Mouse (Mus musculus): ENCODE data around the gene Hspa1l. TPM values are rescaled to one million over a fixed set of nuclear protein-coding genes. Genes with fewer than 3 reads are reported as not detected.

Gene Hspa1l
- polyA plus RNA-seq, 1 experiment from 2014 or later = 1.3 TPM

Other genes with a start within 250 kb of the Hspa1l start
- not detected in 2 replicates for gene C4b, start 228.8 kb upstream of the Hspa1l start, polyA plus RNA-seq (2014; fragmentation: Nextera tagmentation; extraction: Ambion mirVana)
- not detected in 2 replicates for gene Cyp21a1, start 168.1 kb upstream of the Hspa1l start, polyA plus RNA-seq (2014; fragmentation: Nextera tagmentation; extraction: Ambion mirVana)
- gene Stk19, start 135.8 kb upstream of the Hspa1l start, polyA plus RNA-seq (2014; fragmentation: Nextera tagmentation; extraction: Ambion mirVana) = 25.2 and 28.7 TPM in 2 replicates
- gene Dxo, start 135.7 kb upstream of the Hspa1l start, polyA plus RNA-seq (2014; fragmentation: Nextera tagmentation; extraction: Ambion mirVana) = 55.7 and 66.4 TPM in 2 replicates
- gene Skiv2l, start 122.5 kb upstream of the Hspa1l start, polyA plus RNA-seq (2014; fragmentation: Nextera tagmentation; extraction: Ambion mirVana) = 22.8 and 45.9 TPM in 2 replicates
- 107 and 119 TPM in 2 replicates for gene Nelfe, start 122.3 kb upstream of the Hspa1l start, polyA plus RNA-seq (2014; fragmentation: Nextera tagmentation; extraction: Ambion mirVana)
- 4.0 and 5.4 TPM in 2 replicates for gene Cfb, start 110.2 kb upstream of the Hspa1l start, polyA plus RNA-seq (2014; fragmentation: Nextera tagmentation; extraction: Ambion mirVana)
- 2.1 and 3.7 TPM in 2 replicates for gene Zbtb12, start 93.2 kb upstream of the Hspa1l start, polyA plus RNA-seq (2014; fragmentation: Nextera tagmentation; extraction: Ambion mirVana)
- gene Gm20547, start 90.7 kb upstream of the Hspa1l start, polyA plus RNA-seq (2014; fragmentation: Nextera tagmentation; extraction: Ambion mirVana) = not detected in 2 replicates
- 1.7 and 1.9 TPM in 2 replicates for gene C2, start 74.4 kb upstream of the Hspa1l start, polyA plus RNA-seq (2014; fragmentation: Nextera tagmentation; extraction: Ambion mirVana)
- 70.5 and 76.9 TPM in 2 replicates for gene Ehmt2, start 74.2 kb upstream of the Hspa1l start, polyA plus RNA-seq (2014; fragmentation: Nextera tagmentation; extraction: Ambion mirVana)
- 5.4 and 7.7 TPM in 2 replicates for gene Slc44a4, start 58.2 kb upstream of the Hspa1l start, polyA plus RNA-seq (2014; fragmentation: Nextera tagmentation; extraction: Ambion mirVana)
- gene Neu1, start 41.5 kb upstream of the Hspa1l start, polyA plus RNA-seq (2014; fragmentation: Nextera tagmentation; extraction: Ambion mirVana) = 19.6 and 23.2 TPM in 2 replicates
- 0.54 and 0.80 TPM in 2 replicates for gene Hspa1b, start 13.5 kb upstream of the Hspa1l start, polyA plus RNA-seq (2014; fragmentation: Nextera tagmentation; extraction: Ambion mirVana)
- not detected in 2 replicates for gene Gm20481, start 2.8 kb upstream of the Hspa1l start, polyA plus RNA-seq (2014; fragmentation: Nextera tagmentation; extraction: Ambion mirVana)
- 4.3 and 4.8 TPM in 2 replicates for gene Hspa1a, start 547 bp upstream of the Hspa1l start, polyA plus RNA-seq (2014; fragmentation: Nextera tagmentation; extraction: Ambion mirVana)
- 240 and 246 TPM in 2 replicates for gene Lsm2, start 9.2 kb downstream of the Hspa1l start, polyA plus RNA-seq (2014; fragmentation: Nextera tagmentation; extraction: Ambion mirVana)
- gene Vars, start 28.3 kb downstream of the Hspa1l start, polyA plus RNA-seq (2014; fragmentation: Nextera tagmentation; extraction: Ambion mirVana) = 96.4 and 137 TPM in 2 replicates
- gene Vwa7, start 43.9 kb downstream of the Hspa1l start, polyA plus RNA-seq (2014; fragmentation: Nextera tagmentation; extraction: Ambion mirVana) = 0.13 and 0.28 TPM in 2 replicates
- 6.6 and 10.9 TPM in 2 replicates for gene Sapcd1, start 55.3 kb downstream of the Hspa1l start, polyA plus RNA-seq (2014; fragmentation: Nextera tagmentation; extraction: Ambion mirVana)
- 4.9 and 5.9 TPM in 2 replicates for gene Msh5, start 74.0 kb downstream of the Hspa1l start, polyA plus RNA-seq (2014; fragmentation: Nextera tagmentation; extraction: Ambion mirVana)
- gene Clic1, start 77.3 kb downstream of the Hspa1l start, polyA plus RNA-seq (2014; fragmentation: Nextera tagmentation; extraction: Ambion mirVana) = 72.1 and 172 TPM in 2 replicates
- gene Ddah2, start 86.3 kb downstream of the Hspa1l start, polyA plus RNA-seq (2014; fragmentation: Nextera tagmentation; extraction: Ambion mirVana) = 355 and 422 TPM in 2 replicates
- 0.20 and 0.30 TPM in 2 replicates for gene Ly6g6c, start 92.7 kb downstream of the Hspa1l start, polyA plus RNA-seq (2014; fragmentation: Nextera tagmentation; extraction: Ambion mirVana)
- gene Mpig6b, start 93.5 kb downstream of the Hspa1l start, polyA plus RNA-seq (2014; fragmentation: Nextera tagmentation; extraction: Ambion mirVana) = 0.36 and 0.46 TPM in 2 replicates
- 0.81 and 1.3 TPM in 2 replicates for gene Ly6g6e, start 104.2 kb downstream of the Hspa1l start, polyA plus RNA-seq (2014; fragmentation: Nextera tagmentation; extraction: Ambion mirVana)
- 4.3 and 4.8 TPM in 2 replicates for gene Ly6g6d, start 105.4 kb downstream of the Hspa1l start, polyA plus RNA-seq (2014; fragmentation: Nextera tagmentation; extraction: Ambion mirVana)
- 0.31 and 0.34 TPM in 2 replicates for gene Ly6g6f, start 112.9 kb downstream of the Hspa1l start, polyA plus RNA-seq (2014; fragmentation: Nextera tagmentation; extraction: Ambion mirVana)
- 73.9 and 85.7 TPM in 2 replicates for gene Abhd16a, start 116.6 kb downstream of the Hspa1l start, polyA plus RNA-seq (2014; fragmentation: Nextera tagmentation; extraction: Ambion mirVana)
- not detected in 2 replicates for gene Ly6g5c, start 135.6 kb downstream of the Hspa1l start, polyA plus RNA-seq (2014; fragmentation: Nextera tagmentation; extraction: Ambion mirVana)
- 1.2 and 1.3 TPM in 2 replicates for gene Ly6g5b, start 142.7 kb downstream of the Hspa1l start, polyA plus RNA-seq (2014; fragmentation: Nextera tagmentation; extraction: Ambion mirVana)
- 19.4 and 20.8 TPM in 2 replicates for gene Gpank1, start 148.8 kb downstream of the Hspa1l start, polyA plus RNA-seq (2014; fragmentation: Nextera tagmentation; extraction: Ambion mirVana)
- 325 and 334 TPM in 2 replicates for gene Csnk2b, start 149.3 kb downstream of the Hspa1l start, polyA plus RNA-seq (2014; fragmentation: Nextera tagmentation; extraction: Ambion mirVana)
- gene D17H6S53E, start 153.7 kb downstream of the Hspa1l start, polyA plus RNA-seq (2014; fragmentation: Nextera tagmentation; extraction: Ambion mirVana) = 9.4 and 10.0 TPM in 2 replicates
- gene Apom, start 159.3 kb downstream of the Hspa1l start, polyA plus RNA-seq (2014; fragmentation: Nextera tagmentation; extraction: Ambion mirVana) = 9.7 and 10.4 TPM in 2 replicates
- 82.6 and 99.0 TPM in 2 replicates for gene Bag6, start 162.5 kb downstream of the Hspa1l start, polyA plus RNA-seq (2014; fragmentation: Nextera tagmentation; extraction: Ambion mirVana)
- 248 and 262 TPM in 2 replicates for gene Prrc2a, start 192.2 kb downstream of the Hspa1l start, polyA plus RNA-seq (2014; fragmentation: Nextera tagmentation; extraction: Ambion mirVana)
- gene Aif1, start 203.4 kb downstream of the Hspa1l start, polyA plus RNA-seq (2014; fragmentation: Nextera tagmentation; extraction: Ambion mirVana) = 9.7 and 10.9 TPM in 2 replicates
- 12.2 and 15.9 TPM in 2 replicates for gene Lst1, start 215.7 kb downstream of the Hspa1l start, polyA plus RNA-seq (2014; fragmentation: Nextera tagmentation; extraction: Ambion mirVana)
- 0.34 and 1.4 TPM in 2 replicates for gene Ltb, start 221.7 kb downstream of the Hspa1l start, polyA plus RNA-seq (2014; fragmentation: Nextera tagmentation; extraction: Ambion mirVana)
- not detected in 2 replicates for gene Tnf, start 229.3 kb downstream of the Hspa1l start, polyA plus RNA-seq (2014; fragmentation: Nextera tagmentation; extraction: Ambion mirVana)
- gene Lta, start 232.6 kb downstream of the Hspa1l start, polyA plus RNA-seq (2014; fragmentation: Nextera tagmentation; extraction: Ambion mirVana) = 0.14 TPM in 1 of 2 replicates, not detected in the other
- gene Gm16181, start 248.1 kb downstream of the Hspa1l start, polyA plus RNA-seq (2014; fragmentation: Nextera tagmentation; extraction: Ambion mirVana) = 0.89 TPM in 1 of 2 replicates, not detected in the other